Mouse (Mus musculus): ENCODE results near the gene Arhgef3.

Gene Arhgef3

GRCm38 (mm10) chr14:27304408-27304807 lies 189.7 kb downstream of the Arhgef3 start:
- in situ Hi-C loops (cut with MboI, MseI) = no loop called here

- in situ Hi-C loops (cut with MboI, MseI) = no loop called here
Observed at GRCm38 (mm10) chr14:27308761-27309160, 194.1 kb downstream of the Arhgef3 start.

- in situ Hi-C loops (cut with MboI, MseI) = no loop called here
Observed at GRCm38 (mm10) chr14:27310559-27311242, 196.0 kb downstream of the Arhgef3 start.

GRCm38 (mm10) chr14:27312380-27312779 lies 197.7 kb downstream of the Arhgef3 start:
- in situ Hi-C loops (cut with MboI, MseI) = no loop called here

- in situ Hi-C loops (cut with MboI, MseI) = no loop called here
Observed at GRCm38 (mm10) chr14:27315737-27316136, 201.0 kb downstream of the Arhgef3 start.

- in situ Hi-C loops (cut with MboI, MseI) = no loop called here
Observed at GRCm38 (mm10) chr14:27317146-27317545, 202.4 kb downstream of the Arhgef3 start.

GRCm38 (mm10) chr14:27319386-27319785 lies 204.7 kb downstream of the Arhgef3 start:
- in situ Hi-C loops (cut with MboI, MseI) = no loop called here

GRCm38 (mm10) chr14:27322041-27322440 lies 207.3 kb downstream of the Arhgef3 start:
- in situ Hi-C loops (cut with MboI, MseI) = no loop called here

- in situ Hi-C loops (cut with MboI, MseI) = no loop called here
Observed at GRCm38 (mm10) chr14:27324689-27325088, 210.0 kb downstream of the Arhgef3 start.

- in situ Hi-C loops (cut with MboI, MseI) = no loop called here
Observed at GRCm38 (mm10) chr14:27325537-27325936, 210.8 kb downstream of the Arhgef3 start.

- in situ Hi-C loops (cut with MboI, MseI) = no loop called here
Observed at GRCm38 (mm10) chr14:27327862-27328261, 213.2 kb downstream of the Arhgef3 start.

- in situ Hi-C loops (cut with MboI, MseI) = no loop called here
Observed at GRCm38 (mm10) chr14:27328952-27329351, 214.3 kb downstream of the Arhgef3 start.

- in situ Hi-C loops (cut with MboI, MseI) = loop anchor here (5.0 to 10.0 kb wide), 2 partner anchors 84 to 137 kb away; no protein-coding TSS in a partner anchor
Observed at GRCm38 (mm10) chr14:27331490-27332035, 216.9 kb downstream of the Arhgef3 start.

GRCm38 (mm10) chr14:27332359-27332987 lies 217.8 kb downstream of the Arhgef3 start:
- in situ Hi-C loops (cut with MboI, MseI) = loop anchor here (5.0 to 10.0 kb wide), 2 partner anchors 85 to 138 kb away; no protein-coding TSS in a partner anchor

GRCm38 (mm10) chr14:27335331-27336207 lies 220.9 kb downstream of the Arhgef3 start:
- in situ Hi-C loops (cut with MboI, MseI) = loop anchor here (5.0 to 10.0 kb wide), 2 partner anchors 72 to 141 kb away; no protein-coding TSS in a partner anchor

- in situ Hi-C loops (cut with MboI, MseI) = loop anchor here (5.0 to 10.0 kb wide), 2 partner anchors 71 to 142 kb away; no protein-coding TSS in a partner anchor
Observed at GRCm38 (mm10) chr14:27336208-27337114, 221.8 kb downstream of the Arhgef3 start.

- in situ Hi-C loops (cut with MboI, MseI) = loop anchor here (5.0 to 10.0 kb wide), 2 partner anchors 70 to 142 kb away; no protein-coding TSS in a partner anchor
Observed at GRCm38 (mm10) chr14:27337156-27337555, 222.5 kb downstream of the Arhgef3 start.

GRCm38 (mm10) chr14:27338034-27338708 lies 223.5 kb downstream of the Arhgef3 start:
- in situ Hi-C loops (cut with MboI, MseI) = loop anchor here (5.0 to 10.0 kb wide), 2 partner anchors 69 to 143 kb away; no protein-coding TSS in a partner anchor

GRCm38 (mm10) chr14:27340682-27341415 lies 226.2 kb downstream of the Arhgef3 start:
- in situ Hi-C loops (cut with MboI, MseI) = loop anchor here (5.0 kb wide), 1 partner anchor 36 kb away; no protein-coding TSS in a partner anchor

Measured in regulatory T cell (primary cell).